Mouse (Mus musculus): ENCODE measurements at regions not wholly inside any gene's neighbourhood (a gene's known extent, or its start where the extent isn't known, plus 50 kb on each side); places are given as distances from the start of the nearest gene placed in this dataset.
A peak's percentile ranks its signal among the peaks of the same experiment; 100 is the strongest.

- H3K9me3 ChIP-seq (ENCODE audit: control insufficient read depth, low read length) = no peaks in the 10 kb centered on the region
- H3K4me3 ChIP-seq (ENCODE audit: low read depth, low read length) = no peak overlapping the region
- ATAC-seq (ENCODE audit: low FRiP score) (no peak), DNase-seq (ENCODE audit: low spot score, missing footprints) (no peak)
- no peaks in the 10 kb centered on the region for H3K4me1 ChIP-seq (ENCODE audit: control insufficient read depth, insufficient read depth, low read length)
- no peaks in the 10 kb centered on the region for H3K27me3 ChIP-seq (ENCODE audit: control insufficient read depth, insufficient read depth, low read length)
- no peak overlapping the region for H3K4me2 ChIP-seq
- WGBS = 86% methylated on average over 2 of the region's 2 CpGs
- no peak overlapping the region for H3K9ac ChIP-seq (ENCODE audit: low read length)
- H3K36me3 ChIP-seq (ENCODE audit: control insufficient read depth, insufficient read depth, low read length) = no peaks in the 10 kb centered on the region
- no peak overlapping the region for H3K27ac ChIP-seq (ENCODE audit: low read depth, low read length)
Measured at GRCm38 (mm10) chr3:128199466-128199865, 303.3 kb upstream of the Fam241a start.

- Histone ChIP-seq H3K36me3 (ENCODE audit: control insufficient read depth, insufficient read depth, low read length) (no peaks in the 10 kb centered on the region), H3K9me3 (ENCODE audit: control insufficient read depth, low read length) (no peaks in the 10 kb centered on the region), H3K4me1 (ENCODE audit: control insufficient read depth, insufficient read depth, low read length) (no peaks in the 10 kb centered on the region; the same call in 1 of the 2 replicates), H3K27ac (ENCODE audit: low read depth, low read length) (no peak overlapping the region), H3K4me2 (no peak overlapping the region), H3K4me3 (ENCODE audit: low read depth, low read length) (no peak overlapping the region), H3K27me3 (ENCODE audit: control insufficient read depth, insufficient read depth, low read length) (no peaks in the 10 kb centered on the region), H3K9ac (ENCODE audit: low read length) (no peak overlapping the region)
- DNase-seq (ENCODE audit: low spot score, missing footprints) (no peak), ATAC-seq (ENCODE audit: low FRiP score) (no peak)
- WGBS = 53% methylated on average over 17 of the region's 17 CpGs
Measured at GRCm38 (mm10) chr3:128192046-128192800, 296.1 kb upstream of the Fam241a start.

GRCm38 (mm10) chr3:128187330-128188044, 291.4 kb upstream of the Fam241a start:
- no peak overlapping the region for H3K9ac ChIP-seq (ENCODE audit: low read length)
- no peaks in the 10 kb centered on the region for H3K36me3 ChIP-seq (ENCODE audit: control insufficient read depth, insufficient read depth, low read length)
- no peaks in the 10 kb centered on the region; the same call in 1 of the 2 replicates for H3K4me1 ChIP-seq (ENCODE audit: control insufficient read depth, insufficient read depth, low read length)
- WGBS = 88% methylated on average over 9 of the region's 9 CpGs
- no peaks in the 10 kb centered on the region for H3K9me3 ChIP-seq (ENCODE audit: control insufficient read depth, low read length)
- H3K4me3 ChIP-seq (ENCODE audit: low read depth, low read length) = no peak overlapping the region
- no peak overlapping the region for H3K4me2 ChIP-seq
- no peak for ATAC-seq (ENCODE audit: low FRiP score)
- no peak overlapping the region for H3K27ac ChIP-seq (ENCODE audit: low read depth, low read length)
- DNase-seq (ENCODE audit: low spot score, missing footprints) = no peak
- no peaks in the 10 kb centered on the region for H3K27me3 ChIP-seq (ENCODE audit: control insufficient read depth, insufficient read depth, low read length)

GRCm38 (mm10) chr3:128186278-128186677, 290.2 kb upstream of the Fam241a start:
- no peaks in the 10 kb centered on the region for H3K9me3 ChIP-seq (ENCODE audit: control insufficient read depth, low read length)
- no peak overlapping the region for H3K9ac ChIP-seq (ENCODE audit: low read length)
- no peaks in the 10 kb centered on the region for H3K36me3 ChIP-seq (ENCODE audit: control insufficient read depth, insufficient read depth, low read length)
- WGBS = 18% methylated on average over 4 of the region's 4 CpGs
- H3K4me1 ChIP-seq (ENCODE audit: control insufficient read depth, insufficient read depth, low read length) = no peaks in the 10 kb centered on the region
- H3K4me3 ChIP-seq (ENCODE audit: low read depth, low read length) = no peak overlapping the region
- ATAC-seq (ENCODE audit: low FRiP score) (no peak), DNase-seq (ENCODE audit: low spot score, missing footprints) (peak; percentile 87)
- H3K4me2 ChIP-seq = no peak overlapping the region
- H3K27me3 ChIP-seq (ENCODE audit: control insufficient read depth, insufficient read depth, low read length) = no peaks in the 10 kb centered on the region
- H3K27ac ChIP-seq (ENCODE audit: low read depth, low read length) = no peak overlapping the region

- Histone ChIP-seq H3K27me3 (ENCODE audit: control insufficient read depth, insufficient read depth, low read length) (no peaks in the 10 kb centered on the region), H3K4me1 (ENCODE audit: control insufficient read depth, insufficient read depth, low read length) (no peaks in the 10 kb centered on the region), H3K36me3 (ENCODE audit: control insufficient read depth, insufficient read depth, low read length) (no peaks in the 10 kb centered on the region), H3K27ac (ENCODE audit: low read depth, low read length) (no peak overlapping the region), H3K4me3 (ENCODE audit: low read depth, low read length) (no peak overlapping the region), H3K9ac (ENCODE audit: low read length) (no peak overlapping the region), H3K9me3 (ENCODE audit: control insufficient read depth, low read length) (no peaks in the 10 kb centered on the region), H3K4me2 (no peak overlapping the region)
- DNase-seq (ENCODE audit: low spot score, missing footprints) (no peak), ATAC-seq (ENCODE audit: low FRiP score) (no peak)
- 87% methylated on average over 7 of the region's 7 CpGs for WGBS
Measured at GRCm38 (mm10) chr3:128181221-128181908, 285.2 kb upstream of the Fam241a start.

GRCm38 (mm10) chr3:128149216-128149615, 253.1 kb upstream of the Fam241a start:
- no peak overlapping the region for H3K4me2 ChIP-seq
- no peaks in the 10 kb centered on the region for H3K36me3 ChIP-seq (ENCODE audit: control insufficient read depth, insufficient read depth, low read length)
- no peak for DNase-seq (ENCODE audit: low spot score, missing footprints)
- H3K9me3 ChIP-seq (ENCODE audit: control insufficient read depth, low read length) = no peaks in the 10 kb centered on the region
- H3K27ac ChIP-seq (ENCODE audit: low read depth, low read length) = no peak overlapping the region
- H3K4me3 ChIP-seq (ENCODE audit: low read depth, low read length) = no peak overlapping the region
- no peak overlapping the region for H3K9ac ChIP-seq (ENCODE audit: low read length)
- no peaks in the 10 kb centered on the region for H3K27me3 ChIP-seq (ENCODE audit: control insufficient read depth, insufficient read depth, low read length)
- H3K4me1 ChIP-seq (ENCODE audit: control insufficient read depth, insufficient read depth, low read length) = no peaks in the 10 kb centered on the region
- WGBS = 75% methylated on average over 8 of the region's 8 CpGs
- ATAC-seq (ENCODE audit: low FRiP score) = no peak

GRCm38 (mm10) chr3:128145329-128145728, 249.2 kb upstream of the Fam241a start:
- peak; percentile 80 for DNase-seq (ENCODE audit: low spot score, missing footprints)
- H3K27me3 ChIP-seq (ENCODE audit: control insufficient read depth, insufficient read depth, low read length) = no peaks in the 10 kb centered on the region
- no peak overlapping the region for H3K27ac ChIP-seq (ENCODE audit: low read depth, low read length)
- H3K9me3 ChIP-seq (ENCODE audit: control insufficient read depth, low read length) = no peaks in the 10 kb centered on the region
- ATAC-seq (ENCODE audit: low FRiP score) = peak; percentile 71; the same call in 1 of the 2 replicates
- WGBS = 69% methylated on average over 7 of the region's 7 CpGs
- no peak overlapping the region for H3K4me3 ChIP-seq (ENCODE audit: low read depth, low read length)
- H3K9ac ChIP-seq (ENCODE audit: low read length) = no peak overlapping the region
- H3K36me3 ChIP-seq (ENCODE audit: control insufficient read depth, insufficient read depth, low read length) = no peaks in the 10 kb centered on the region
- H3K4me1 ChIP-seq (ENCODE audit: control insufficient read depth, insufficient read depth, low read length) = no peaks in the 10 kb centered on the region
- H3K4me2 ChIP-seq = no peak overlapping the region

GRCm38 (mm10) chr3:128127836-128128235, 231.7 kb upstream of the Fam241a start:
- Histone ChIP-seq H3K9ac (ENCODE audit: low read length) (no peak overlapping the region), H3K9me3 (ENCODE audit: control insufficient read depth, low read length) (no peaks in the 10 kb centered on the region), H3K4me3 (ENCODE audit: low read depth, low read length) (no peak overlapping the region), H3K4me2 (no peak overlapping the region), H3K27ac (ENCODE audit: low read depth, low read length) (no peak overlapping the region), H3K36me3 (ENCODE audit: control insufficient read depth, insufficient read depth, low read length) (no peaks in the 10 kb centered on the region), H3K27me3 (ENCODE audit: control insufficient read depth, insufficient read depth, low read length) (no peaks in the 10 kb centered on the region), H3K4me1 (ENCODE audit: control insufficient read depth, insufficient read depth, low read length) (no peaks in the 10 kb centered on the region)
- ATAC-seq (ENCODE audit: low FRiP score) (no peak), DNase-seq (ENCODE audit: low spot score, missing footprints) (no peak)
- 88% methylated on average over 5 of the region's 5 CpGs for WGBS

GRCm38 (mm10) chr3:128126664-128127063, 230.5 kb upstream of the Fam241a start:
- peaks cover 8% of the 10 kb centered on the region for H3K4me1 ChIP-seq (ENCODE audit: control insufficient read depth, insufficient read depth, low read length)
- no peak overlapping the region for H3K27ac ChIP-seq (ENCODE audit: low read depth, low read length)
- H3K36me3 ChIP-seq (ENCODE audit: control insufficient read depth, insufficient read depth, low read length) = no peaks in the 10 kb centered on the region
- no peak overlapping the region for H3K4me2 ChIP-seq
- no peaks in the 10 kb centered on the region for H3K27me3 ChIP-seq (ENCODE audit: control insufficient read depth, insufficient read depth, low read length)
- no peaks in the 10 kb centered on the region for H3K9me3 ChIP-seq (ENCODE audit: control insufficient read depth, low read length)
- no peak overlapping the region for H3K4me3 ChIP-seq (ENCODE audit: low read depth, low read length)
- DNase-seq (ENCODE audit: low spot score, missing footprints) = no peak
- 62% methylated on average over 3 of the region's 3 CpGs for WGBS
- no peak for ATAC-seq (ENCODE audit: low FRiP score)
- no peak overlapping the region for H3K9ac ChIP-seq (ENCODE audit: low read length)
